Mouse (Mus musculus): ENCODE data around the gene Eif2b3. TPM values are rescaled to one million over a fixed set of nuclear protein-coding genes. Genes with fewer than 3 reads are reported as not detected.

Gene Eif2b3
- total RNA-seq, 2 experiments from 2014 or later = 29.5 to 30.9 TPM

DNA sequence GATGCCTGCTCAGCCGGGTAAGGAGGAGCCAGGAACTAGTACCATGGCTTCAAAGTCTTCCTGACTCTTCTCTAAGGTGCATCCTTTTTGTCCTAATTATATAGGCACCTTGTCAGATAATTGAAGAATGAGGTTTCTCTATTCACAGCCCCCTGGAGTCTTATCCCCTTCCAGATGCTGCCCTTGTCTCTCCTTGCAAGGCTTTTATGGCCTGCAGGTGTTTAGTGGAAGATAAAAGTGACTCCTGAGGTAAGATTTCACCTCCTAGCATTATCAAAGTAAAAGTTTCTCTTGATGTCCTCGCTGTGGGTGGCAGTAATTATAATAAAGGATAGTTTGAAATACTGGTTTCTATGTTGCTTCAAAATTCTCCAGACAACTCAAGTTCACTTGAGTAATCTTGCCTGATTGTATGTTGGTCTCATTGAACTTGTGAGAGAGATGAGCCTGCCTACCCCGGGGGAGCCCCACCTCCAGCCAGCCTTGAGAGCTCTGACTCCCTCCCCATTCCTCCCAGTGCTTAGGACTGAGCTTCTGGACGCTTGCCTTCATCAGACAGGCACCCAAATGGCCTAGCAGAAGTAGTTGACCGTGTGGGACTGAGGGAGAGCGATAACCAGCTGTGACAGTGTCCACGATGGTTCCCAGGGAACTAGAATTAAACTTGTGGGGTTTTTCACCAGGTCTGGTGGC, 68.9 kb downstream of the Eif2b3 start:
- no peak for DNase-seq (ENCODE audit: low spot score in 2 of 2)

GRCm38 (mm10) chr4:117090586-117090985, 71.4 kb downstream of the Eif2b3 start:
- DNase-seq (ENCODE audit: low spot score in 2 of 2) = no peak

- DNase-seq (ENCODE audit: low spot score in 2 of 2) = no peak
Measured at GRCm38 (mm10) chr4:117094626-117095361, 75.6 kb downstream of the Eif2b3 start.

DNA sequence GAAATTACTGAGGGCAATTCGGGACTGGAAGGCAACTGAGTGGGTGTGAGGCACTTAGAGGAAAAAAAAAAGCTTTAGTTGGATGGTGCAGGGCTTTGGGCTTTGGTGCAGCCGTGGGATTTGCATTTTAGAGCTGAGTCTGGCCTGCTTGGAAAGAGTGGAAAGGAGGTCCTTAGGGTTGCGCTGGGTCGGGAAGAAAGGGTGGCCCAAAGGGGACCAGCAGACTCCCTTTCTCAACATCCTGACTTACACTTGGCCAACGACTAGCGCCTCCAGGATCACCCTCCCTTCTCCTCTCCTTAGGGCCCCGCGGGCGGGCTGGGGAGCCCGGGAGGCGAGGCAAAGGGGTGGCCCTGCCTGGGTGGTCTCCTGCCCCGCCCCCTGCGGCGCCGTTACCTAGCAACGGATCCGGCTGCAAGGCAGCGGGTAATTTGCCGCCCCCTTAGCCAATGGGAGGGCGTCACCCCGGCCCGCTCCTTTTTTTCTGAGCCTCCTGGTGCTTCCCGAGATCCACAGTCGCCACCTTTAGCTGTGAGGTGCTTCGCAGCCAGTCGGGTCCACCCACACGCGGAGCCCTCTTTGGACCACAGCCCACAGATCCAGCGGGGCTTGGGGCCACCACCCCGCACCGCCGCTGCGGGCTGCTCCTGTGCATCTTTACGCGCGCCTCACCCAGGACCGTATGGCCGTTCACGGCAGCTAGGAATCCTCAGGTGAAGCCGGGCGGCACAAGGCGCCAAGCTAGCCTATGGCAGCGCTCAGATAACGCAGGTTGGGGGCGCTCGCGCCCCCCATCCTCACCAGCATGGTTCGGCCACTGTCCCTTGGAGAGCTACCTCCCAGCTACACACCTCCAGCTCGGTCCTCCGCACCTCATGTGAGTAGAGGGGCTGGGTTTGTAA, 76.6 kb downstream of the Eif2b3 start, which contains the start of gene Ptch2:
Gene Ptch2, plus strand, starts transcription at position 525 of the 902 bp plus-strand sequence.
- DNase-seq (ENCODE audit: low spot score in 2 of 2) = peak; percentile 55 to 57

DNA sequence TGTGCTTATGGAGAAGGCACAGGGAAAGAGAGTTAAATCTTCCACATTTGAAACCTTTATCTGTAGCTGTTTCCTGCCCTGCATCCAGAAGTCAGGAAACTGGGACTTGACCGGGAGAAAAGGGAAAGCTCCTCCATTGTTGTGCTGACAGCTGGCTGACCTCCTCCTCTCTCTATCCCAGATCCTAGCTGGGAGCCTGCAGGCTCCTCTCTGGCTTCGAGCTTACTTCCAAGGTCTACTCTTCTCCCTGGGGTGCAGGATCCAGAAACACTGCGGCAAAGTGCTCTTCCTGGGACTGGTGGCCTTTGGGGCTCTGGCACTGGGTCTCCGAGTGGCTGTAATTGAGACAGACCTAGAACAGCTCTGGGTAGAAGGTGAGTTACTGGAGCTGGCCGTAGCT, 77.5 kb downstream of the Eif2b3 start:
- DNase-seq (ENCODE audit: low spot score in 2 of 2) = peak in 1 of 2 experiments; percentile 15

DNA sequence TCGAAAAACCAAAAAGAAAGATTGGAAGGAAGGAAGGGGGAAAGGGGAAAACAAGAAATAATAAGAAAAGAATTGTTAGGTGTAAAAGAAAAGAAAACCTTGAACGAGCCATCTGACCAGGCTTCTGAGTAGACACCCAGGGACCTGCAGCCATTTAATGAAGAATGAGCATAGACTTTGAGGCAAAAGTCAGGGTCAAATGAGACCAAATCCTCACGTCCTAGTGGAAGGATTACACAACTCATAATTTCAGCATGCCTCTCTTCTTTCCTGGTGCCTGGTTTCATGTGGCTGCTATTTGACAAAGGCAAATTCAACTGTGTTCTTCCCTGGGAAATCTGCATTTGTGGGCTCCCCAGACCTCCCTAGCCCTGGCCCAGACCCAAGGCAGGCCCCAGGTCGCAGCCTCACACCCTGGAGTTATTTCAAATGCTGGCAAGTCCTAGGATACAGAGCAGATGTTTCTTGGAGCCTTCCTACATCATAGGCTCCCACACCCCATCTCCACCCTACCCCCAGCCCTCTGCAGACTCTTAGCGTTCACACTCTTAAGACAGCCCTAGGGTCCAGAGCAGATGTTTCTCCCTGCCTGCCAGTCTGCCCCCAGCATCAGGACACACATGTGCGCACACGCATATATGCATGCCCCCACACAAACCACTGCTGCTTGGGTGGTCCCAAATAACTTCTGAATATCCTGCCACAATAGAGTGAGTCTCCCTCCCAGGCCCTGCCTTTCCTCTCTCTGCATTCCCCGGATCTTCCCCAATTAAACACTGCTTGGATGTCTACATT, 79.0 kb downstream of the Eif2b3 start:
- no peak for DNase-seq (ENCODE audit: low spot score in 2 of 2)

DNA sequence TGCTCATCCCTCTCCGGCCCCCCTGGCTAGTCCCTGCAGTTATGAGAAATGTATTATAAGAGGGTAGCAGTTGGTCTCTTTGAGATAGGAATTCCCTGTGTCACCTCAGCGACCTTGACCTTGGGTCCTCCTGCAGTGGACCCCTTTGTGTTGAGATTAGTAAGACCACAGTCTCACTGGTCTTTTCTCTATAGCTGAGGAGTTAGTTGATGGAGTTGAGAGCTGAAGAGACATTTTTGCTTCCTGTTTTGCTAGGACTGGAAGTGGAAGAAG, 79.5 kb downstream of the Eif2b3 start:
- no peak for DNase-seq (ENCODE audit: low spot score in 2 of 2)

GRCm38 (mm10) chr4:117100036-117100435, 80.8 kb downstream of the Eif2b3 start:
- no peak for DNase-seq (ENCODE audit: low spot score in 2 of 2)

- no peak for DNase-seq (ENCODE audit: low spot score in 2 of 2)
Measured at GRCm38 (mm10) chr4:117101218-117101617, 82.0 kb downstream of the Eif2b3 start.

DNA sequence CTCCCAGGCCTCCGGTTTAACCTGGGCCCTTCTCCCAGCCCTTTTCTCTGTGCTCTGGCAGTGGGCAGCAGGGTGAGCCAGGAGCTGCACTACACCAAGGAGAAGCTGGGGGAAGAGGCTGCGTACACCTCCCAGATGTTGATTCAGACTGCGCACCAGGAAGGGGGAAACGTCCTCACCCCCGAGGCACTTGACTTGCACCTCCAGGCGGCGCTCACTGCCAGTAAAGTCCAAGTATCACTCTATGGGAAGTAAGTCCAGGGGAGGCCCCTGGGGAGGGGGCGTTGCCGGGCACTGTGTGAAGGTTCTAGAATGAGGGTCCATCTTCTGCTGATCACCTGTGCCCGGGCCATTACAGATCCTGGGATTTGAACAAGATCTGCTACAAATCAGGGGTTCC, 85.5 kb downstream of the Eif2b3 start:
- no peak for DNase-seq (ENCODE audit: low spot score in 2 of 2)

- DNase-seq (ENCODE audit: low spot score in 2 of 2) = no peak
Measured at GRCm38 (mm10) chr4:117105127-117105526, 85.9 kb downstream of the Eif2b3 start.

DNA sequence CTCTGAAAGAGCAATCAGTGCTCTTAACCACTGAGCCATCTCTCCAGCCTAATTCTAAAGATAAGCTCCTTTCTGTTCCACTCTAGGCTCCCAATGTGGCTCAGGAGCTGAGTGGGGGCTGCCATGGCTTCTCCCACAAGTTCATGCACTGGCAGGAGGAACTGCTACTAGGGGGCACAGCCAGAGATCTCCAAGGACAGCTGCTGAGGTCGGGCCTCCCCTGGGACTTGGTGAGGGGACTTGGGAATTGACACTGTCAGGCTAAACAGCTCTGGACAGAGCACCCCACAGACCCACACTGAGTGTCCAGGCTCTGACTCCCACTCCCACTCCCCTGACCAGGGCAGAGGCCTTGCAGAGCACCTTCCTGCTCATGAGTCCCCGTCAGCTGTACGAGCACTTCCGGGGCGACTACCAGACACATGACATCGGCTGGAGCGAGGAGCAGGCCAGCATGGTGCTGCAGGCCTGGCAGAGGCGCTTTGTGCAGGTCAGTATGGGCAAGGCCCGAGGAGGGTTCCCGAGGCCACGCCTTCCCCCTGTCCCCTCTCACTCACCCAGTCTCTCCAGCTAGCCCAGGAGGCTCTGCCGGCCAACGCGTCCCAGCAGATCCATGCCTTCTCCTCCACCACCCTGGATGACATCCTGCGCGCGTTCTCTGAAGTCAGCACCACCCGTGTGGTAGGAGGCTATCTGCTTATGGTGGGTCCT, 88.8 kb downstream of the Eif2b3 start:
- no peak for DNase-seq (ENCODE audit: low spot score in 2 of 2)

DNA sequence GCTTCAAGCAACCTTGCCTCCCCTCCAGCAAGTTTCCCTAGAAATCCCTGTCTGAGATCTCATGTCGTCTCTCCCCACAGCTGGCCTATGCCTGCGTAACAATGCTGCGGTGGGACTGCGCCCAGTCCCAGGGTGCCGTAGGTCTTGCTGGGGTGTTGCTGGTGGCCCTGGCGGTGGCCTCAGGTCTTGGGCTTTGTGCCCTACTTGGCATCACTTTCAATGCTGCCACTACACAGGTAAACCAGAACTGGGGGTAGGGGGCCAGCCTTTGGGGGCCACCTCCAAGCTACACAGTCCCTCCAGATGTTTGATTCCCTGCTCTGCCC, 89.3 kb downstream of the Eif2b3 start:
- no peak for DNase-seq (ENCODE audit: low spot score in 2 of 2)

DNA sequence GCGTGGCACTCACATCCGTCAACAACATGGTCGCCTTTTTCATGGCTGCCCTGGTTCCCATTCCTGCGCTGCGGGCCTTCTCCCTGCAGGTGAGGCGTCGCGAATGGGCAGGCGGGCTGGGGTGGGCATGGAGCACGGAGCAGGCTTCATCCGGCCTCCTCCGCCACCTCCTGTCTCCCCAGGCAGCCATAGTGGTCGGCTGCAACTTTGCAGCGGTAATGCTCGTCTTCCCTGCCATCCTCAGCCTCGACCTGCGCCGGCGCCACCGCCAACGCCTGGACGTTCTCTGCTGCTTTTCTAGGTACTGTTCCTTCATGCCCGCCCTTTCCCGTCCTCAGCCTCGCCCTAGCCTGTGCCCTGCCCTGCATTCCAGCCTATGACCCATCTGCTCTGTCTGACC, 90.1 kb downstream of the Eif2b3 start:
- DNase-seq (ENCODE audit: low spot score in 2 of 2) = no peak

- DNase-seq (ENCODE audit: low spot score in 2 of 2) = no peak
Measured at GRCm38 (mm10) chr4:117110249-117110648, 91.0 kb downstream of the Eif2b3 start.

- no peak for DNase-seq (ENCODE audit: low spot score in 2 of 2)
Measured at GRCm38 (mm10) chr4:117110985-117111384, 91.8 kb downstream of the Eif2b3 start.

GRCm38 (mm10) chr4:117113237-117113636, 94.0 kb downstream of the Eif2b3 start:
- no peak for DNase-seq (ENCODE audit: low spot score in 2 of 2)

DNA sequence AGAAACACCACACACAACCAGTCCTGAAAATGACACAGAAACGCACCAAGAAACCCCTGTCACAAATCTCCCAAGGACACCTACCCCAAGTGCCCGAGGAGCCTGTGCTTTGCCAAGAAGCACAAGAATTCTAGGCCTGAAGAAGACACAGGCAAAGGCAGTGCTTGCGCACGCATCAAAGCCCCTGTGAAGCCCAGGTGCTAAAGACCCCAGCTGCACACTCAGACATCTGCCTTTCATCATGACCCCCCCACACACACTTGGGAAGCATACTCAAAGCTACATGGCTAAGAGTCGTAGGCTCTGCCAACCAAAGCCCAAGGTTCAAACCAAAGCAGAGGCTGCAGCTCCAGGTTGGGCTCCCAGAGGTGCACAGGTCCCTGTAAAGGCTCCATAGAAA, 96.4 kb downstream of the Eif2b3 start:
- DNase-seq (ENCODE audit: low spot score in 2 of 2) = no peak

DNA sequence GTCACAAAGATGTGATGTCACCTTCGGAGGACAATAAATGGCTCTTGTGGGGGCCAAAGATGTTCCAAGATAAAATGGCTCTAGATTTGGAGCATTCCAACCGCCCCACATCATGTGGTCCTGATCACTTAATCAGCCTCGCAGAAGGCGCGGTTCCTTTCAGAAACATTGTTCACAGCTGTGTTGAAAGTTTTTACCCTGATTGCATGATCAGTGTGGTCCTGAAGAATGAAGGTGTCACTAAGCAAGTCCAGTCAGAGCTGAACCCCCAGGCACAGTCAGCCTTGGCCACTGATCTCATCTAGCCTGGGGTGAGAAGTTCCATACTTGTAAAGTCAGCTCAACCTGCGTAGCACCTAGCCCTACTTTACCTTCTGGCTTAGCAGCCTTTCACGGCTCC, 98.7 kb downstream of the Eif2b3 start:
- no peak for DNase-seq (ENCODE audit: low spot score in 2 of 2)

GRCm38 (mm10) chr4:117119636-117120035, 100.4 kb downstream of the Eif2b3 start:
- no peak for DNase-seq (ENCODE audit: low spot score in 2 of 2)

- no peak for DNase-seq (ENCODE audit: low spot score in 2 of 2)
Measured at GRCm38 (mm10) chr4:117120052-117120444, 100.8 kb downstream of the Eif2b3 start.

All from adrenal gland, adult 18-20 months (tissue).